Mouse (Mus musculus): ENCODE results near the gene Noct.

DNA sequence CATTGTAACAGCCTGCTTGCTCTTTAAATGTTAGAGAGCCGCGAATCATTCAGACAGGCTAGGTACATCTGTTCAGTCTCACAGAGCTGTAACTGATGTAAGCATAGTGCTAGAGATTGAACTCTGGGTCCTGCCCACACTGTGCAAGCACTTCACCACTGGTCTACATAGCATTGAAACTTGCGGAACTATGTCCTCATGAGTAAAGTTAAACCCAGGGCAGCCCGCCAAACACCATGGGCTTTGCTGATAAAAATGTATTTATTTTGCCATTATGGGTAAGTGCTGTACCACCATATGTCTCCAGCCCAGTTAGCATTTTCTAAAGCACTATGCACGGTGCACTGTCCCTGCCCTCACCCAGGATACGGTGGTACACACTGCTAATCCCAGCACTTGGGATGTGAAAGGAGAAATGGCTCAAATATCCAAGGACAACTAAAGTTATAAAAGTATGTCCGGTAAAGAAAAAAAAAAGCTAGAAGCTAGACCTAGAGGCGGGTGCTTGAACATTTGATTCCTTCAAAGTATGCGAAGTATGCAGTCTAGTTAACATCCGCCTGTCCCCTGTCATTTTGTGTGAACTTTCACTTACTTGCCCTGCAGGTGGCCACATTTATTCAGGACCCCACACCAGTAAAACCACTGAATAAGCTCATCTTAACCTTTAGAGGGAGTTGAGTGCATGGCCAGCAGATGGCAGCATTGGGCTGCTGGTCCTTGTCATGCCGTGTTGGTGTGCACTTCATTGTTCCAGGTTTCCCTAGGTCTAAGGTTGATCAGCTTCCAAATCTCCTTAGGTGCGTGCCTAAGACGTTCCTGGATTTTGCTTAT, 9.9 kb downstream of the Noct start:
- peak; percentile 98 for TF ChIP-seq CTCF (IDR thresholded peaks at IDR 0.05; ENCODE audit: control insufficient read depth, insufficient read depth, low read length)
- no peak for TF ChIP-seq POLR2A (IDR thresholded peaks at IDR 0.05; ENCODE audit: borderline replicate concordance, control insufficient read depth, low read depth, low read length)

Data from bone marrow, adult 2 months (tissue).